Mouse (Mus musculus) lung, adult 2 months (tissue): ENCODE results near the gene Map7d1.

Experiments used
- CTCF ChIP-seq: fragments of 200-500 bp; IDR thresholded peaks from 2 replicates; pipeline ENCODE4 v1.5.1; 2011; ENCODE audit warnings: mild to moderate bottlenecking, low read length, control low read depth; ENCODE audit not compliant: insufficient read depth
- POLR2A ChIP-seq: fragments of 200-500 bp; IDR thresholded peaks from 2 replicates; pipeline ENCODE4 v1.6.1; 2011; ENCODE audit warnings: low read depth, mild to moderate bottlenecking, control low read depth, low read length, borderline replicate concordance; ENCODE audit errors: extremely low read depth

DNA sequence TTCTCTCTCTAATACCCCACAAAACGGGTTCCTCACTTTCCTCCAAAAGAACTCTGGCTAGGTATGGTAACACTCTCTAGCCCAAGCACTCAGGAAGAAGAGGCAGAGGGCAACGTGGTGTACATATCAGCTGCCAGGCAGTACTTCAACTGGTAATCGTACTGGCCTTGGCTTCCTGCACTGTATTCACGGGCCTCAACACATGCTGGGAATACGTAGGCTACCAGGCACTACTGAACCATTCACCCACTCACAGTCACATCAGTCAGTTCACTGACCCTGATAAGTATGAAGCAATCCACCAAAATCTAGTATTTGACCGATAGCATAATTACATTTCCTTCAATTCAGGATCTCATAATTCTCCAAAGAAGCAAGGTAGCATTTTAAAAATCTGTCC lies 56.6 kb downstream of the Map7d1 start:
- TF ChIP-seq CTCF, result no peak
- TF ChIP-seq POLR2A, result no peak
